Mouse (Mus musculus): ENCODE data around the gene B3galt6. TPM values are rescaled to one million over a fixed set of nuclear protein-coding genes. Genes with fewer than 3 reads are reported as not detected.
A peak's percentile ranks its signal among the peaks of the same experiment; 100 is the strongest.

The B3galt6 gene
- total and polyA plus RNA-seq, 2 experiments from 2014 or later: 28.6 to 43.9 TPM

- no peak for TF ChIP-seq CTCF (IDR thresholded peaks at IDR 0.05; ENCODE audit: low read depth)
- 88% methylated on average over 5 of the region's 5 CpGs for WGBS
- ATAC-seq (no peak), DNase-seq (no peak)
- Histone ChIP-seq H3K27ac (ENCODE audit: low read depth, low read length) (no peak overlapping the region), H3K36me3 (ENCODE audit: insufficient read depth) (peaks cover 12% of the 10 kb centered on the region), H3K27me3 (ENCODE audit: insufficient read depth, low read length) (no peaks in the 10 kb centered on the region), H3K9me3 (ENCODE audit: low read length) (no peaks in the 10 kb centered on the region), H3K9ac (no peak overlapping the region), H3K4me3 (ENCODE audit: low read depth, low read length) (no peak overlapping the region), H3K4me2 (ENCODE audit: low read depth) (no peak overlapping the region), H3K4me1 (ENCODE audit: insufficient read depth) (no peaks in the 10 kb centered on the region)
Measured at GRCm38 (mm10) chr4:155970286-155970685, 22.2 kb downstream of the B3galt6 start.

DNA sequence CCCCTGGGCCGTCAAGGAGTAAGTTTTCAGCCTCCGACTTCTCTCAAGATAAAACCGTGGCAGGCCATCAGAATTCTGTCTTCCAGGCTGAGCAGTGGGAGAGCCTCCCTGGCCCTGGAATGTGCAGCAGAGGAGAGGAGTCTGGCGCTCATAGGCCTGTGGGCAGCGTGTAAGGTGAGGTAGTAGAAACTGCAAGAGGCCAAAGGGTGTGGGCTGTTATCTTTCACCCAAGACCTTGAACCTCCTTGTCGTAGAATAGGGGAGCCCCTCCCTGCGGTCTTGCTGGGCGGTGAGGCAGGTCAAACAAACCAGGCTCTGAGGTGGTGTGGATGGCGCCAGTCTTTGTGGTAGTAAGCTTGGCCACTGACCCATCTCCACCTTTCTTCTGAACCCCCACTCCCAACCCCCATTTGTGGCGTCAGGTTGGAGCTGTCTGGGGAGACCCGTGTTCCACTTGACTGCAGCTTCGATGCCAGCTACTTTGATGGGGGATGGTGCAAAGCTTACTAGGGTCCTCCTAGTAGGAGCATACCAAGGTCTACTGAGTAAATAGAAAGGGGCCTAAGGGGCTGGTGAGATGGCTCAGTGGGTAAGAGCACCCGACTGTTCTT is 23.3 kb downstream of the B3galt6 start:
- H3K9ac ChIP-seq: no peak overlapping the region
- ATAC-seq (no peak), DNase-seq (no peak)
- no peak overlapping the region for H3K4me3 ChIP-seq (ENCODE audit: low read depth, low read length)
- H3K4me2 ChIP-seq (ENCODE audit: low read depth): no peak overlapping the region
- H3K27ac ChIP-seq (ENCODE audit: low read depth, low read length): no peak overlapping the region
- no peak for TF ChIP-seq CTCF (IDR thresholded peaks at IDR 0.05; ENCODE audit: low read depth)
- H3K36me3 ChIP-seq (ENCODE audit: insufficient read depth): peaks cover 20% of the 10 kb centered on the region
- no peaks in the 10 kb centered on the region for H3K9me3 ChIP-seq (ENCODE audit: low read length)
- 89% methylated on average over 13 of the region's 13 CpGs for WGBS
- H3K4me1 ChIP-seq (ENCODE audit: insufficient read depth): no peaks in the 10 kb centered on the region
- H3K27me3 ChIP-seq (ENCODE audit: insufficient read depth, low read length): no peaks in the 10 kb centered on the region

- Histone ChIP-seq H3K4me2 (ENCODE audit: low read depth) (no peak overlapping the region), H3K4me1 (ENCODE audit: insufficient read depth) (no peaks in the 10 kb centered on the region)
Measured at GRCm38 (mm10) chr4:155964396-155964795, 28.1 kb downstream of the B3galt6 start.

DNA sequence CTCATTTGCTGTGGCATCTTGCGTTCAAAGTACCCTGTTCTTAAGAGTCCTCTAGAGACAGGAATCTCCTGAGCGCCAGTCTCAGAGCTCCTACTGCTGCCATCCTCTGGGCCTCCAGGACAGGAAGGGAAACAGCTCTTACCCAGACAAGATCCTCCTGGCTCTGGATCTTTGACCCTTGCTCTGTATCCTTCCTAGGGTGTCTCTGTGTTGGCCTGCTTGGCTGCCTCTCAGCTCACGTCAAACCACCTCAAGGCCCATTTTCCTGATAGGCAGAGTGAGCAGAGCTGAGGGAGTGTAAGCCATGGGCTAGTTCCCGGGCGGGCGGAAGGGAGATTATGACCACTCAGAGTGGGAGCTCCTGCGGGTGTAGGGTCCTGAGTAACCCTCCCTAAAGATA is 29.3 kb downstream of the B3galt6 start:
- H3K9ac ChIP-seq: 0 out of 2 replicates have a peak overlapping the region, but pooled peaks have one; percentile 41
- no peak for ATAC-seq
- TF ChIP-seq CTCF (IDR thresholded peaks at IDR 0.05; ENCODE audit: low read depth): no peak
- no peaks in the 10 kb centered on the region for H3K27me3 ChIP-seq (ENCODE audit: insufficient read depth, low read length)
- WGBS: 52% methylated on average over 7 of the region's 7 CpGs
- DNase-seq: no peak
- H3K27ac ChIP-seq (ENCODE audit: low read depth, low read length): no peak overlapping the region
- H3K4me2 ChIP-seq (ENCODE audit: low read depth): peak overlapping the region; percentile 58
- H3K9me3 ChIP-seq (ENCODE audit: low read length): no peaks in the 10 kb centered on the region
- peaks cover 38% of the 10 kb centered on the region for H3K36me3 ChIP-seq (ENCODE audit: insufficient read depth)
- no peaks in the 10 kb centered on the region for H3K4me1 ChIP-seq (ENCODE audit: insufficient read depth)
- no peak overlapping the region for H3K4me3 ChIP-seq (ENCODE audit: low read depth, low read length)

More at GRCm38 (mm10) chr4:155964396-155964795, 28.1 kb downstream of the B3galt6 start:
- DNase-seq (no peak), ATAC-seq (no peak)
- Histone ChIP-seq H3K9me3 (ENCODE audit: low read length) (no peaks in the 10 kb centered on the region), H3K27ac (ENCODE audit: low read depth, low read length) (no peak overlapping the region), H3K27me3 (ENCODE audit: insufficient read depth, low read length) (no peaks in the 10 kb centered on the region), H3K9ac (no peak overlapping the region), H3K4me3 (ENCODE audit: low read depth, low read length) (no peak overlapping the region), H3K36me3 (ENCODE audit: insufficient read depth) (peaks cover 32% of the 10 kb centered on the region)
- 94% methylated on average over 11 of the region's 11 CpGs for WGBS
- no peak for TF ChIP-seq CTCF (IDR thresholded peaks at IDR 0.05; ENCODE audit: low read depth)

DNA sequence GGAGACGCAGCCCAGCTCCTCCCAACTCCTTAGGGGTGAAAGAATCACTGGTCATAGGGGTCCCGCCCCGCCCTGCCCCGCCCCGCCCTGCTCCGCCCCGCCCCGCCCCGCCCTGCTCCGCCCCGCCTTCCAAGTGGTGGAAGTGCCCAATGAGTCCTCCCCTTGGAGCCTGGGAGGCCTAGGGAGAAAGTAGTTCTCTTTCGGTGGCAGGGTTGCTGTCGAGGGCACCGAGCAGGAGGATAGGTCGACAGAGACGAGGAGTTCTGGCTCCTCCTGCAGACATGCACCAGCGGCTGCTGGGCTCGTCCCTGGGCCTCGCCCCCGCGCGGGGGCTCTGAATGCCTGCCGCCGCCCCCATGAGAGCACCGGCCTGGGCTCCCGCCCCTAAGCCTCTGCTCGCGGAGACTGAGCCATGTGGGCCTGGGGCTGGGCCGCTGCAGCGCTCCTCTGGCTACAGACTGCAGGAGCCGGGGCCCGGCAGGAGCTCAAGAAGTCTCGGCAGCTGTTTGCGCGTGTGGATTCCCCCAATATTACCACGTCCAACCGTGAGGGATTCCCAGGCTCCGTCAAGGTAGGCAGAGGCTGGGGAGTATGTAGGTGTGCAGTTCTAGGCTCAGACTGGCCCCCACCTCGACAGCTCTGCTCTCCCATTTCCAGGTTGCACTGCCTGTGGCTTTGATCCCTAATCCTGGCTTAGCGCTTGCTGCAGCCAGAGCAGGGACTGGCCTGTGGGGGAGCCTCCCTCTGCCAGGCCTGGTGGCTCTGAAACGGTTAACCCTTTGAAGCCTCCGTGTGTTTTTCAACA is 30.1 kb downstream of the B3galt6 start, which contains the start of gene C1qtnf12:
TSS of gene C1qtnf12 (plus strand) at position 152 of the 805 bp plus-strand sequence.
- ATAC-seq: peak; percentile 57
- peak within 1 kb of the TSS; percentile 33 for H3K4me3 ChIP-seq (ENCODE audit: low read depth, low read length)
- no peak within 1 kb of the TSS for H3K27ac ChIP-seq (ENCODE audit: low read depth, low read length)
- peak; percentile 13 for DNase-seq
- TF ChIP-seq CTCF (IDR thresholded peaks at IDR 0.05; ENCODE audit: low read depth): no peak
- peaks cover 46% of the 10 kb centered on the region for H3K36me3 ChIP-seq (ENCODE audit: insufficient read depth)
- peak within 1 kb of the TSS; percentile 58 for H3K4me2 ChIP-seq (ENCODE audit: low read depth)
- H3K27me3 ChIP-seq (ENCODE audit: insufficient read depth, low read length): no peaks in the 10 kb centered on the region
- no peaks in the 10 kb centered on the region for H3K4me1 ChIP-seq (ENCODE audit: insufficient read depth)
- 1% methylated on average over 39 of the region's 42 CpGs for WGBS
- H3K9me3 ChIP-seq (ENCODE audit: low read length): no peaks in the 10 kb centered on the region
- peak within 1 kb of the TSS; percentile 41; the same call in 1 of the 2 replicates for H3K9ac ChIP-seq

GRCm38 (mm10) chr4:155959275-155959674 is 33.2 kb downstream of the B3galt6 start:
- peak; percentile 86 for ATAC-seq
- peaks cover 47% of the 10 kb centered on the region for H3K36me3 ChIP-seq (ENCODE audit: insufficient read depth)
- 6% methylated on average over 5 of the region's 5 CpGs for WGBS

GRCm38 (mm10) chr4:155955491-155955890 is 37.0 kb downstream of the B3galt6 start:
- Histone ChIP-seq H3K36me3 (ENCODE audit: insufficient read depth) (peaks cover 68% of the 10 kb centered on the region), H3K27me3 (ENCODE audit: insufficient read depth, low read length) (no peaks in the 10 kb centered on the region), H3K4me2 (ENCODE audit: low read depth) (no peak overlapping the region), H3K4me1 (ENCODE audit: insufficient read depth) (no peaks in the 10 kb centered on the region), H3K9ac (no peak overlapping the region), H3K9me3 (ENCODE audit: low read length) (no peaks in the 10 kb centered on the region), H3K4me3 (ENCODE audit: low read depth, low read length) (no peak overlapping the region), H3K27ac (ENCODE audit: low read depth, low read length) (no peak overlapping the region)
- 92% methylated on average over 6 of the region's 6 CpGs for WGBS
- ATAC-seq (no peak), DNase-seq (no peak)
- TF ChIP-seq CTCF (IDR thresholded peaks at IDR 0.05; ENCODE audit: low read depth): no peak

More at GRCm38 (mm10) chr4:155959275-155959674, 33.2 kb downstream of the B3galt6 start:
- DNase-seq: peak; percentile 83
- no peaks in the 10 kb centered on the region for H3K4me1 ChIP-seq (ENCODE audit: insufficient read depth)
- no peaks in the 10 kb centered on the region for H3K27me3 ChIP-seq (ENCODE audit: insufficient read depth, low read length)
- TF ChIP-seq CTCF (IDR thresholded peaks at IDR 0.05; ENCODE audit: low read depth): peak; percentile 84
- no peak overlapping the region for H3K4me3 ChIP-seq (ENCODE audit: low read depth, low read length)
- H3K27ac ChIP-seq (ENCODE audit: low read depth, low read length): no peak overlapping the region
- H3K4me2 ChIP-seq (ENCODE audit: low read depth): no peak overlapping the region
- H3K9ac ChIP-seq: no peak overlapping the region
- H3K9me3 ChIP-seq (ENCODE audit: low read length): no peaks in the 10 kb centered on the region
